Mouse (Mus musculus) kidney, postnatal 36 days (tissue): Measurements from ENCODE around the gene 2010300C02Rik.
A peak's percentile ranks its signal among the peaks of the same experiment; 100 is the strongest.

Source experiments
- DNase-seq, 2 experiments: peaks; one replicate each; pipeline ENCODE4 v3.0.0; 2021 to 2022; ENCODE audit warnings: mixed read lengths in 2 of 2

2010300C02Rik gene

DNA sequence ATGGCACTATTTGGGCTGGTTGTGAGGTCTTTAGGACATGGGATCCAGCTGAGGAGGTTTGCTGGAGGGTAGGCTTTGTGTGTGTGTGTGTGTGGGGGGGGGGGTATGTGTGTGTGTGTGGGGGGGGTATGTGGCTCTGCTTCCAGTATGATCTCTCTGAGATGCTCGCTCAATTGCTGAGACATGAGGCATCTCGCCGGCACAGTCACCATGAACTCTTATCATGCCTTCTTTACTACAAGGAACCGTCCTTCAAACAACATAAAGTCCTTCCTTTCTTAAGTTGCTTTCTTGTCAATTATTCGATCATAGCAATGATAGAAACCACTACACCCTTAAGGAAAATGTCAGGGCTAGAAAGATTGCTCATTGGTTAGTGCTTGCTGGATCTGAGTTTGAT, 8.8 kb downstream of the 2010300C02Rik start:
- no peak for DNase-seq

DNA sequence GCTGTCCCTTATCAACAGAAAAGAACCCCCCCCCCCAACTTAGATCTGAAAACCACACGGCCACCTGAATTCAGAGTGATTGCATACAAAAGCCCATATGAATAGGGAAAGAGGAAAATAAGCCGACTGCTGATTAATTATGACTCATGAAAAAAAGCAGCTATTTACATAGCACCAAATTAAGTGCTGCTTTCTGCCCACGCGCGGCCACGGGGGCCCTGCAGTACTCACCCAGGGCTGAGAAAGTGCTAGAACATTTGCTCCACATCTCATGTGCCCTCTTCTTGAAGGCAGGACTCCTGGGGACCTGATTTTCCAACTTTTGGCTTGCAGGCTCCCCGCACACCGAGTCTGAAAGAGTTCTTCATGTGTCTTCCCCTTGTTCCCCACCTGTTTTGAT, 10.1 kb downstream of the 2010300C02Rik start:
- no peak for DNase-seq

DNA sequence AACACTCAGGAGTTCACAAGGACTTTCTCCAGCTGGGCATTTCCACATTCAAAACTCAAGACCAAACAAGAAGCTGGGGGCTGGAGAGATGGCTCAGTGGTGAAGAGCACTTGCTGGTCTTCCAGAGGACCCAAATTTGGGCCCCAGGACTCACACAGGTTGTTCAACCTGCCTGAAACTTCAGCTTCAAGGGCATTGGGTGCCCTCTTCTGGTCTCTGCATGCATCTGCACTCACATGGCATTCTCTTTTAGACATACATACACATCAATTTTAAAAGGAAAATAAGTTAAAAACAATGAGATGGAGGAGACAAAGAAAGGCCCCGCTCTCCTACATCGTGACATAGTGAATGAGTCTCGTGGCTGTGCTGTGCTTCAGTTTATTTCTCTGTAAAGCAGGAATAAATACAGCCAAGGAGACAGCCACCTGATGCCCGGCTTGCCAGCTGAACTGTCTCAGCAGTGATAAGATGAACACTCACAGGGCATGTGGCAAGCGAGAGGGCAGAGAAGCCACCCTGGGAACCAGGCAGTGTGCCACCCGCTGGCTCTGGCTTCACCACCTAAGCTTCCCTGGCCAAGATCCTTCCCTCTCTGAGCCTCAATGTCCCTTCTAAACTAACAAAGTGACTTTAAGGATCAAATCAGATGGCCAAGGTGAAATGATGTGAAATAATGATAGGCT, 11.5 kb downstream of the 2010300C02Rik start:
- no peak for DNase-seq

DNA sequence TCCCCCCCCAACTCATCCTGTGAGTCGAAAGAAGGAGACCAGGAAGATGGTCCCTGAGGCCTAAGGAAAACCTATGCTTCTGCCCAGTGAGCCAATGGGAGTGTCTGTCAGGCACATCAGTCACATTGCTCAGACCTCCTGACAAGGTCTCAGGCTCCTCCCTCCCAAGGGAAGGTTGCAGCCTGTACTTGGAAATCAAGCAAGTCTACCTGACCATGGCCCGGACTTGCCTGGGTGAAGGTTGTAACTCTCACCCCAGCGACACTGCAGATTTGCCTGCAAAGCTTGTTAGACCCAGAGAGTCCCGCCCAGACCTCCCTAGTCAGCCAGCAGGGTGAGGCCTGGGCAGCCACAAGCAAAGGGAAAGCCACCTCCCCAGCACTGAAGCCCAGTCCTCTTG, 17.6 kb downstream of the 2010300C02Rik start:
- DNase-seq: no peak

DNA sequence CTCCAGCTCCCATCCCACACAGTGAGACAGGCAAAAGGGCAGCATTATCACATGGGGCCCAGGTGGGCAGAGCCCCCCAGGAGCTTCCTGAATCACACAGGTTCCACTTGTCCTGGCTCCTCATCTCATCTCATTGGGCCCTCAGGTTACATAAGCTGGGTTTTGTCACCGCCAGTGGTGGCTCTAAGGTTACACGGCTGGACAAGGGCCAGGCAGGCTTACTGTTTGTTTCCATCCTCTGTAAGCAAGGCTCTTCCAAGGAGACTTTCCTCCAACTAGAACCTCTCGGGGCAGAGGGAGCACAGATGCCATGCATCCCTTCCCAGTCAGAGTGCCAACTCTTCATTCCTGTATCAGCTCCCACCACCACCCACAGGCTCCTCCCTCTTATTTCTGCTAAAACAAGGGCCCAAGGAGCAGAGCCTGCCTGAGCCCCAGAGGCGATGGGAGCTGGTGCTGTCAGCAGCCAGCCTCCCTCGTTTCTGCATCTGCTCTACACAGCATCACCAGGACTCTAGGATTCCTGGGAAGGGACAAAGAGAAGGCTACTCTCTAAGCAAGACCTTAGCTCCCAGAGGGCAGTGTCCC, 20.9 kb downstream of the 2010300C02Rik start:
- DNase-seq: no peak

DNA sequence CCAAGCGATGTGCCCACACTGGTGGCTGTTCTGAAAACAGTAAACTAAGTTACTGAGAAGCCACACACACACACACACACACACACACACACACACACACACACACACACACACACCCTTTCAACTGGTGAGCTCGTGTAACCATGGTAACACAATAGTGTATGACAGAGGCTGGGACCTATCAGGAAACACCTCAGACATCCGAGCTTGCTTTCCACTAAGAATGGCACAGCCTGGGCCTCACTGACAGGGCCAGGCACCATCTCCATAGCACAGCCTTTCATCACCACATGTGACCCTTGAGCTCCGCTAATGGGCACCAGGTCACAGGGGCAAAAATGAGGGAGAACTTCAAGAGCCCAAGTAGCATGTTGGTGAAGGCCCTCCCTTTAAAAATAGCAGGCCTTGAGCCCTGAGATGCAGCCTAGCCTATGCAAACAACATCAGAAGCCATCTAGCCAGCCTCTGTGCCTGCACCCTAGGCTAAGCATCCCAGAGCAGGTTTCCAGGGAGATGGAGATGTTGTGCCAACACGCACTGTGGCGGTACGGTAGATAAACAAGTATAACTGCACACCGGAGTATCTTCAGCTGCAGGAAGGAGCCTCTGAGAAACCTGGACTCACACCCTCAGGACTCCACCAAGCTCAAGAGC, 21.6 kb downstream of the 2010300C02Rik start:
- DNase-seq: no peak

DNA sequence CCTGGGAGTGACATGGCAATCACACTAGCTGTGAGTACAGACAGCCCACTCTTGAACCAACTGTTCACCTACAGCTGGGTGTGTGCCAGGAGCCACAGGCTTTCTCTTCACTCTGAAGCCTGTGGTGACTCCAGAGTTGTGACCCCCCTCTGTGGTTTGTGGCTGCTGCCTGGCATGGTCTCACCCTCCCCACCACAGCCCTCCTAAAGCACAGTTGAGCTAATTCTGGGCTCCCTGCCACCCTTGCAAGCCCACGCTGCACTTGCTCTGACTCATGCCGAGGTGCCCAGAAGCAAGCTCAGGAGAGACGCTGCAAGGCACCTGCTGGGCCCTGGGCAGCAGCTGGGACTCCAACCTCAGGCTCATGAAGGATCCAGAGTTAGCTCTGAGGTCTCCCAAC, 23.0 kb downstream of the 2010300C02Rik start:
- DNase-seq: no peak

DNA sequence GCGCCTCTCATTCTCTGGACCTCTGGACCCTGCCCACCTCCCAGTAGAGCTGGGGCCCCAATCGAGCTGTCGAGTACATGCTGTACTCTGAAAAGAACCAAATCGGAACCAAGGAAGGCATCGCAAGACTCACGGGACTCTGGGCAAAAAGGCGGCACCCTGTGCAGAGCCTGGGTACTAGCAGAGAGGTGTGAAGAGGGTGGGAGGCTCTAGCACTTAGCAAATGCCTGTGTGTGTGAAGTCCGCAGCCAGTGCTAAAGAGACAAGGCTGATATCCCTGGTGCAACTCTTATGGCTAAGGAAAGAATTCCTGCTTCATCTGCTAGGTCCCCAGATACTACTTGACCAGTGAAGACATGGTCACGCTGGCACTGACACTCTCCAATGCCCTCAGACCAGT, 24.2 kb downstream of the 2010300C02Rik start:
- DNase-seq: no peak

DNA sequence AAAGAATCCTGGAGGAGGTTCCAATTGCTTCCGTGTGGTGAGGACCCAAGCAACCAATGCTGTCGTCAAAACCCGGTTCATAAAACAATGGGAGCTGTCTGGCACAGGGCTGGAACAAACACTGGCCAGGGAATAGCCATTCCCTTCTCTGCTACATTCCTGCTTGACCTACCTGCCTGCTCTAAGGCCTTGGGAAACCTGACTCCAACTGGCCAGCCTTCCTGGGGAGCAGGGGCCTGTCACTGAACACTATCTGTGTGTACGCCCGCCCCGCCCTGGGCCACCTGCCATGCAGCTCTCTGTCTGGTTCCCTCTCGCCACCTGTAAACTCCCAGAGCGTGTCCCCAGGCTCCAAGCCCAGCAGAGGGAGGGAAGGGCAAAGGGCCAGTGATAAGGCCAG, 25.5 kb downstream of the 2010300C02Rik start:
- peak; percentile 15 to 34 for DNase-seq

DNA sequence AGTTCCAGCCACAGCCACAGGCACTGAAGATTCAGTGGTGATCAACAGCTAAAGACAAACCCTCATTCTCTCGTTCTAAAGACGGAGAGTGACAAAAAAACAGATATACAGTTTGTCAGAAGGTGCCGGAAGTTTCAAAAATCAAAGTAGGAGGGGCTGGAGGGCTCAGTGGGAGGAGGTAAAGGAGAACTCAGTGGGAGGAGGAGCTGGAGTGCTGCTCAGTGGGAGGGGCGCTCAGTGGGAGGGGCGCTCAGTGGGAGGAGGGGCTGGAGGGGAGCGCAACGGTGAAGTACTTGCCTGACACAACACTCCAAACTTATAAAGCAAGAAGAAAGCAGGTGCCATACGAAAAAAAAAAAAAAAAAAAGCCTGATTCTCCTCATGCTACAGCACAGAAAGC, 28.7 kb downstream of the 2010300C02Rik start:
- peak; percentile 12 to 55 for DNase-seq

DNA sequence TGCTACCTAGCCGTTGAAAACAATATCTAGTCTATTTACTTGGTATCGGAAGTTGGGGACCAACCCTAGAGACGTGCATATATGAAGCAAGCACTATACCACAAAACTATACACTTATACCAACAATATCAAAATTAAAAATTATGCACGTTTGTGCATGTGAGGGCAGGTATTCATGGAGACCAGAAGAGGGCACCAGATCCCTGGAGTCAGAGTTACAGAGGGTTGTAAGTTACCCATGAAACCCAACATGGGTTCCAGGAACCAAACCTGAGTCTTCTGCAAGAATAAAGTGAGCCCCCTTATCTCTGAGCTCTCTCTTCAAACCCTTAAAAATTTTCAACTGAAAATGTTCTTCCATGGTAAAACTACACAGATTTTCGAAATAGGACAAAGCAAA, 29.2 kb downstream of the 2010300C02Rik start:
- peak in 1 of 2 experiments; percentile 22 for DNase-seq

DNA sequence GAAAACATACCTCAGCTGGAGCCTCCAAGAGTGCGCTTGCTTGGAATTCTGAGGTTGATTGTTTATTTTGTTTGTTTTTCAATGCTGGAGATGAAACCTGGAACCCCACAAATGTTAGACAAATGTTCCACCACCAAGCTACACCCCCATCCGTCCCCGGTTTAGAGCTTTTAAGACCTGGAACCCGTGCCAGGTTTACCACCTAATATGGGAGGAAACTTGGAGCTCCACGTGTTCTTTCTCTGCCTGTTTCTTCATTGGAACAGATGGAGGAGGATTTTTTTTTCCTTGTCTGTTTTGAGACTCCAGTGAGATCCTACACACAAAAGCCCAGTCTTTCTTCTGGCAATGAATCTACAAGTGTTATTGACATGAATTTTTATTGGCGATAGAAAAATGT, 30.2 kb downstream of the 2010300C02Rik start:
- no peak for DNase-seq

DNA sequence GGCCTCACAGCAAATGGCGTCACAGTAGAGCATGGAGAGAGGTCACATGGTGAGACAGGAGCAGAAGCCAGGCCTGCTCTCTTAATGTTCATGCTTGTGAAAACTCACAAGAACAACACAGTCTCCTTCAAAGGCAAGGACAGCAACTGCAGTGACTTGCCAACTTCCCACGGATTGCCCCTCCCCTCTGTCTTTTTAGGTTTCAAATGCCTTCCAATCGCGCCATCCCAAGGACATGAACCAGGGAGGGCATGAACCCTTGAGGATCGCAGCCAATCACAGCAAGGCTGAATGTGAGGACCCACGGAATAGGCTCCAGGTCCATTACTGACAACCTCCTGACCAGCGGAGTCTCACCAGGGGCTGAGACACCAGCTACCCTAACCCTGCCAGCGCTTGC, 31.5 kb downstream of the 2010300C02Rik start:
- no peak for DNase-seq

DNA sequence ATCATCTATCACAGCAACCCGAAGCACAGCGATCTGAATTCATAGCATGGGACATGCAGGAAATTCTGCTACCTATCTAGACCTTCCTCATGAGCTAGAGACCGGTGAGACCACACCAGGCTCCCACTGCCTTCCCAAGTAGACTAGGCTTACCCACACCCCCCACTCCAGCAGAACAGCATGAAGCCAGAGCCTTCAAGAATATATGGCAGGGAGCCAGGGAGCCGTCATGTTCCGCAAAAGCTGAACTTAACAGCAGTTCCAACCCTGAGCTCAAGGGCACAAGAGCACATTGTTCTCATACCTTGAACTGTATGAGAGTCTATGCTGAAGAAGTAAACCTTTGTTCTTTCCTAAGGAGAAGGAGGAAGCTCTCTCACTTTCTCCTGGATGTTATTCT, 32.4 kb downstream of the 2010300C02Rik start:
- peak in 1 of 2 experiments; percentile 11 for DNase-seq

DNA sequence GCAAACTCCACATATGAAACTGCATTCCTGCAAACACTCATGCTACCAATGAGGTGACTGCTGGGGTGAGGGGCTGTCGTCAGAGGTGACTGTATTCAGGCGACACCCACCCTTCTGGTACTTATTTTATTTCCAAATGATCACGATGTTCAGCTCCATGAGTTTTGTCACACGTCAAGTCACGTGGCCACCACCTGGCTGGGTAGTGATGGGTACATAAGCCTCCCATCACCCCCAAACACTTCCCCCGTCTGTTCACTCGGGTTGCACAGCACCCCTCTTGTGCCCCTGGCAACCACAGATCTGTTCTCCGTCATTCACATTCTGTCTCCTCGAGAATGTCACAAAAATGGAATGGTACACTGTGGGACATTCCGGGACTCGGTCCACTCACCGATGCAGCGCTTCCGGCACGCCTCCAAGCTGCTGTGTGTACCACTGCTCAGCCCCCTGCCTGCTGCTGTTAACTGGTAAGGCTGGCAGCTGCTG, 32.9 kb downstream of the 2010300C02Rik start:
- no peak for DNase-seq

DNA sequence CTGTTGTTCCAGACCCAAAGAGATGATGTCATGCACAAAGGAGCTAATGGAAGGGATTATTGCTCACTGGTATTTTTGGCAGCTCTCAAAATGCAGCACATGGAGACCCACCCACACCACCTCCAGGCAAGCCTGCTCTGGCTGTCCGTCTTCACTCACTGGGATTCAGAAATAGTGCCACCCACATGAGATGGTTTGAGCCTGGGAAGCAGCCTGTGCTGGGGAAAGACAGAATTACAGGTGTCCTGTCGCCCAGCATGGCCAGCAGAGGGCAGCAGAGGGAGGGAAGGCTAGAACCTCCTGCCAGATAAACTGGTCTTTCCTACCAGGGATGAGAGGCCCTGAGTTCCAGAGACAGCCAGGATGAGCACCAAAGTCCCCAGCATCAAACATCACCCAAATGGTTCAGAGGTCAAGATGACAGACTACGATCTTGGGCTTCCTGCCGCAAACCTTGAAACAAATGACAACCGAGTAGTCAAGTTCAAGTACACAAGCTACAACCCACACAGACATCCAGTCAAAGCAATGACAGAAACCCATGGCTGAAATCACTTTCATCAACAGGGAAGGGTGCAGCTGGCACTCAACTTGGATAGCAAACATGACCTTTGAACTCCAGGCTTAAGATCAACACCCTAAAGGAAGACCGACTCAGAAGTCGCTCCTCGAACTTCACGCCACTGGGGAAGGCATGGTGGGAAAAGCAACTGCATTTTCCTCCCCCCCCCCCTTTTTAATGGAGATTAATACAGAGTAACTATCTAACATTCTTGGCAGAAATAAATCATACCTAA, 41.4 kb downstream of the 2010300C02Rik start:
- DNase-seq: peak; percentile 62 to 92

DNA sequence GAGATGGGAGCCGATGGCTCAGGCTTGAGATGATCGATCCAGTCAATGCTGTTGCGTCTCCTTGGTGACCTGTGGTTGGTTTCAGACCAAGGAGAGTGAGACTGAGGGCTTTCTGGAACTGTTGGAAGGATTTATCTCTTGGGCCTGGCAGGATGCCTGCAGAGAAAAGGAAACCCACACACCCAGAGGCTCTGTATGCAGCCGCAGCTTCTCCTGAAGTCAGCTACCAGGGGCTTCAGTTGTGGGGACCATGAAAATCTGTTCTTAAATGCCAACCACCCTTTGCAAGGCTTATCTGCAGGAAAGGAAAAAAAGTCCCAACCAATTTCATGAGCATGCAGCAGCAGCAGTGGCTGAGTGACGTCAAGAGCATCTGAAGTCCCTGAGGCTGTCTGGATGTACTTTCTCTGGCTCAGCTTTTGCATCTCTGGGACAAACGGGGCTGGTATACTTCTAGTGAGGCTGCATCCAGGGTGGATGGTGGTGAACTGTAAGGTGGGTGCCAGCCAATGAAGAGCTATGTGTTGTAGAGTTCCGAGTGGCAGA, 42.8 kb downstream of the 2010300C02Rik start:
- no peak for DNase-seq

DNA sequence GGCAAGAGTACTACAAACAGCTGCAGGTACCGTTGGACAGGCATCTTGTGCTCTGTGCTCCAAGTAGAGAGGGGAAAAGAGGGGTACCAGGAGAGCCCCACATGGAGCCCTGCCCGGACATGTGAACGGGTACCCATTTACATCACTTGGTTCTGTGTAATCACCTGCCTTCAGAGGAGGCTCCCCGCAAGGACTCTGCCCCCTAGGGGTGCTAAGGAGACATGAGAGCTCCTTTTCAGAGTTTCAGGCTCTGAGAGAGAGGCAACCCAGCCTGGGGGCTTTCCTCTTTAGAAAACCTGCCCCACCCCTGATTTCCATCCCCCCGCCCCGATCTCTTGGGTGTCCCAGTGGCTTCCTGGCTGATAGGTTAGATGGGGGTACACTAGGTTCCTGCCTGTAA, 44.4 kb downstream of the 2010300C02Rik start:
- no peak for DNase-seq

DNA sequence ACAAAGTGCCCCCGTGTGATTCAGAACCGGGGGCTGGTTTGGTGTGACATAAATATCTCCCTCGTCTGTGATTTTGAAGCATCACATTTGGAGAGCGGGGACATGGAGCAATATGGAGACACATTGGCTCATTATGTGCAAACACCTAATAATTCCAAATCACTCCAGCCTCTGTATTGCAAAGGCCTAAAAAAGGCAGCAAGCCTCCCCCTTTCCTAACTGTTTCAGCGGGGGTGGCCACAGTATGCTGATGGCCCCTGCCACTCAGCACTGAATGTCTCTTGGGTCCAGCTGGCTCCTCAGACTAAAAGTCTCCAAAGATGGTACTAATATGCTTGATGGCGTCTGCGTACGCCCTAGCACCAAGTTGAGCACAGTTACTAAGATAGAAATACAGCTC, 45.6 kb downstream of the 2010300C02Rik start:
- no peak for DNase-seq

DNA sequence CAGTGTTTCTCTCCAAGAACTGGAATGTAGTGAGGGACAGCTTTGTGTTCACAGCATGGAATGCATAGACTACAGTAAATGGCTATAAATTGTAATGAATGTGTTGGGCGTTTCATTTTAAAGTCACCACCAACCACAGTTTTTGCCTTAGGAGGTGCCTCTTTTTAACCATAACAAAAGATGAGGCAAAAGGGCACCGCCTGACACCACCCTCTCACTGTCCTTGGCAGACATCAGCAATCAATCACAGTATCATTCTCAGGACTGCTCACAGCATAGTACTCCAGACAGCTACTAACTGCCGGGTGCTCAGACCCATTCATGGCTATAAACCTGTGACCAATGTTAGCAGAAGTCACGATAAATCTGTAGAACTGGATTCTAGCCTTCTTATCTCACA, 48.6 kb downstream of the 2010300C02Rik start:
- no peak for DNase-seq

DNA sequence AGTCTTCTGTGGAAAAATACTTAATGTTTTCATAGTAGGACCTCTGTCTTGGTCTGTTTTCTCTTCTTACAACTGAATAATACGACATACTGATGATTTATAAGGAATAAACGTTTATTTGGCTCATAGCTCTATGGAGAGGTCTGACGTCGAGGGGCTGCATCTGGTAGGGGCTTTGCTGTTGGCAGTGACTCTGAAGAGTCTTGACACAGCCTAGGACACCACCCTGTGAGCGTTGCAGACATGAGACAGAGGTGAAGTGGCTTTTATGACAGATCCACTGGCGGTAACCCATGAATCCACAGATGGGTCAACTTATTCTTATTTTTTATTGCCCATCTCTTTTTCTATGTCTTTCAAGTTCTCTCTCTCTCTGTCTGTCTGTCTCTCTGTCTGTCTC, 52.5 kb downstream of the 2010300C02Rik start:
- DNase-seq: no peak

DNA sequence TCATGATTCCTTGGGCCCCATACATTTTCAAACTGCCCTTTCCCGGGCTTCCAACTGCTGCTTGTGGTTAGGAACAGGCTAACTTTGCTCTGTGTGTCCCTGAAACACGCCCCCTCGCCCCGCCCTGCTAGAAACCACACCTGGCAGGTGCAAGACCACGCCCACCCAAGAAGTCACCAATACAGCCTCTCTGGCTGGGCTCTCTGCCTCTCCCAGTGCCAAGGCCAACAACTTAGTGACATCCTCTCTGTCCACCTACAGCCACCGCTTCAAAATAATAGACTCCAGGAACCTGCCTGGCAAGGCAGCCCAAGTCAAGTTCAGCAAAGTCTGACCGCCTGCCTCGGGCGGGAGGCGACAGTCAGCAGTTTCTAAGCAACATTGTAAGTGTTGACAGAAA, 53.3 kb downstream of the 2010300C02Rik start:
- DNase-seq: peak; percentile 69 to 72
